Mouse (Mus musculus) heart, embryonic 12.5 days (tissue): Measurements from ENCODE around the gene Sult1d1. TPM values are rescaled to one million over a fixed set of nuclear protein-coding genes. Genes with fewer than 3 reads are reported as not detected.
"Not testable (repeated sequence)": the region's sequence is repeated elsewhere in the genome, so short reads cannot be mapped to it uniquely, and the experiment has no call there.

ENCODE experiments used
- ATAC-seq: fragments of 200-750 bp; cut with Nextera tagmentation; 2 replicates; pipeline ENCODE4 v1.8.0; 2017; ENCODE audit warnings: moderate TSS enrichment, moderate library complexity; ENCODE audit not compliant: insufficient number of reproducible peaks, low FRiP score
- H3K27ac ChIP-seq: fragments of 300-500 bp; sonication (generic); 2 replicates; pipeline ENCODE4 v1.5.1; 2016; ENCODE audit warnings: mild to moderate bottlenecking, moderate library complexity; ENCODE audit not compliant: poor library complexity, severe bottlenecking
- H3K27me3 ChIP-seq: fragments of 300-500 bp; sonication (generic); replicated peaks from 2 replicates; pipeline ENCODE4 v1.6.1; 2016; ENCODE audit warnings: mild to moderate bottlenecking, moderate library complexity
- H3K36me3 ChIP-seq: fragments of 300-500 bp; sonication (generic); 2 replicates; pipeline ENCODE4 v1.6.1; 2016; ENCODE audit warnings: mild to moderate bottlenecking, moderate library complexity
- H3K4me1 ChIP-seq: fragments of 300-500 bp; sonication (generic); replicated peaks from 2 replicates; pipeline ENCODE4 v1.6.1; 2016; ENCODE audit warnings: mild to moderate bottlenecking
- H3K4me2 ChIP-seq: fragments of 300-500 bp; sonication (generic); 2 replicates; pipeline ENCODE4 v1.6.1; 2016; ENCODE audit warnings: mild to moderate bottlenecking, moderate library complexity
- H3K4me3 ChIP-seq: fragments of 300-500 bp; sonication (generic); 2 replicates; pipeline ENCODE4 v1.5.1; 2016; ENCODE audit warnings: mild to moderate bottlenecking
- H3K9ac ChIP-seq: fragments of 300-500 bp; sonication (generic); 2 replicates; pipeline ENCODE4 v1.6.1; 2016; ENCODE audit warnings: mild to moderate bottlenecking, moderate library complexity
- H3K9me3 ChIP-seq: fragments of 300-500 bp; sonication (generic); replicated peaks from 2 replicates; pipeline ENCODE4 v1.6.1; 2016; ENCODE audit warnings: mild to moderate bottlenecking, moderate library complexity
- WGBS: fragments of 180-500 bp; shearing (Covaris S2); methylation state at CpG from one replicate; pipeline ENCODE4 v1.1.7; 2016; 5-methylcytosine and 5-hydroxymethylcytosine counted together
- microRNA-seq: library from miRNA; unstranded; fragments of <30 nt; microRNA quantifications from one replicate; pipeline ENCODE4, GENCODE M21; 2017
- polyA plus RNA-seq: library from polyadenylated mRNA; unstranded; fragments of >200 nt; fragmentation: Nextera tagmentation; extraction: Ambion mirVana; gene quantifications from 2 replicates; pipeline ENCODE4 v1.2.1, GENCODE M21; 2016

Gene Sult1d1
- polyA plus RNA-seq, 1 experiment from 2014 or later, result not detected

GRCm38 (mm10) chr5:87562966-87563365 is 5.9 kb downstream of the Sult1d1 start:
- ATAC-seq, result no peak
- Histone ChIP-seq H3K9me3 (no peaks in the 10 kb centered on the region), H3K4me2 (no peak overlapping the region)

GRCm38 (mm10) chr5:87562526-87562925 is 6.3 kb downstream of the Sult1d1 start:
- no peak overlapping the region for H3K27ac ChIP-seq
- WGBS, result 58% methylated on average over 4 of the region's 4 CpGs
- ATAC-seq, result no peak
- H3K4me1 ChIP-seq, result no peaks in the 10 kb centered on the region
- H3K4me3 ChIP-seq, result no peak overlapping the region
- no peaks in the 10 kb centered on the region for H3K36me3 ChIP-seq
- no peaks in the 10 kb centered on the region for H3K9me3 ChIP-seq
- no peaks in the 10 kb centered on the region for H3K27me3 ChIP-seq
- no peak overlapping the region for H3K9ac ChIP-seq
- H3K4me2 ChIP-seq, result no peak overlapping the region

More at GRCm38 (mm10) chr5:87562966-87563365, 5.9 kb downstream of the Sult1d1 start:
- Histone ChIP-seq H3K4me3 (no peak overlapping the region), H3K9ac (no peak overlapping the region), H3K27me3 (no peaks in the 10 kb centered on the region), H3K4me1 (no peaks in the 10 kb centered on the region), H3K27ac (no peak overlapping the region), H3K36me3 (no peaks in the 10 kb centered on the region)

GRCm38 (mm10) chr5:87560145-87560544 is 8.7 kb downstream of the Sult1d1 start:
- no peak overlapping the region for H3K27ac ChIP-seq
- ATAC-seq, result no peak
- H3K9me3 ChIP-seq, result no peaks in the 10 kb centered on the region
- H3K4me2 ChIP-seq, result no peak overlapping the region
- H3K9ac ChIP-seq, result no peak overlapping the region
- no peaks in the 10 kb centered on the region for H3K4me1 ChIP-seq
- H3K27me3 ChIP-seq, result no peaks in the 10 kb centered on the region
- H3K36me3 ChIP-seq, result no peaks in the 10 kb centered on the region
- WGBS, result 65% methylated on average over 5 of the region's 5 CpGs
- H3K4me3 ChIP-seq, result no peak overlapping the region

DNA sequence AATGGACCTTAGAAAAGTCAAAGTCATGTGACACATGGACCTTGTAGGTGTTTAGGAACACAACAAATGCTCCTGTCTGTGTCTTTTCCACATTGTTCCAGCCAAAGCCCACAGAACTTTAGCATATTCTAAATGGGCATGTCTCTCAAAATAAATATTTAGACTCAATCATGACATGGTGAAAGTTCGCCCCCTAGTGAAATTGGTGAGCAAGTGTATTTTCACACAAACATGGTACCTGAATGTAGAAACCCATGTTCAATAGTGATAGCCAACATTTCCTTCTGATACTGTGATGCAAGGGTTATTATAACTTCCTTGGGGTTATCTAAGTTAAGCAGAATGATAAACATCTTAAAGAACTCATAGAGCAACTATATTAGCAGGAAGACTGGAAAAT is 17.9 kb downstream of the Sult1d1 start:
- no peak overlapping the region for H3K4me2 ChIP-seq
- no peaks in the 10 kb centered on the region for H3K4me1 ChIP-seq
- no peak for ATAC-seq
- no peaks in the 10 kb centered on the region for H3K9me3 ChIP-seq
- no peaks in the 10 kb centered on the region for H3K27me3 ChIP-seq
- H3K27ac ChIP-seq, result no peak overlapping the region
- no peaks in the 10 kb centered on the region for H3K36me3 ChIP-seq
- no peak overlapping the region for H3K9ac ChIP-seq
- H3K4me3 ChIP-seq, result no peak overlapping the region
- 31% methylated on average over 1 of the region's 1 CpGs for WGBS

GRCm38 (mm10) chr5:87538111-87538510 is 30.7 kb downstream of the Sult1d1 start, which contains the start of gene Sult1b1:
Gene Sult1b1 (minus strand): TSS chr5:87538195.
- no peak for ATAC-seq
- no peak within 1 kb of the TSS for H3K9ac ChIP-seq
- WGBS, result 86% methylated on average over 2 of the region's 2 CpGs
- H3K36me3 ChIP-seq, result no peaks in the 10 kb centered on the region
- H3K27me3 ChIP-seq, result no peaks in the 10 kb centered on the region
- no peak within 1 kb of the TSS for H3K4me3 ChIP-seq
- H3K4me1 ChIP-seq, result no peaks in the 10 kb centered on the region
- H3K9me3 ChIP-seq, result no peaks in the 10 kb centered on the region
- H3K27ac ChIP-seq, result no peak within 1 kb of the TSS
- H3K4me2 ChIP-seq, result no peak within 1 kb of the TSS

DNA sequence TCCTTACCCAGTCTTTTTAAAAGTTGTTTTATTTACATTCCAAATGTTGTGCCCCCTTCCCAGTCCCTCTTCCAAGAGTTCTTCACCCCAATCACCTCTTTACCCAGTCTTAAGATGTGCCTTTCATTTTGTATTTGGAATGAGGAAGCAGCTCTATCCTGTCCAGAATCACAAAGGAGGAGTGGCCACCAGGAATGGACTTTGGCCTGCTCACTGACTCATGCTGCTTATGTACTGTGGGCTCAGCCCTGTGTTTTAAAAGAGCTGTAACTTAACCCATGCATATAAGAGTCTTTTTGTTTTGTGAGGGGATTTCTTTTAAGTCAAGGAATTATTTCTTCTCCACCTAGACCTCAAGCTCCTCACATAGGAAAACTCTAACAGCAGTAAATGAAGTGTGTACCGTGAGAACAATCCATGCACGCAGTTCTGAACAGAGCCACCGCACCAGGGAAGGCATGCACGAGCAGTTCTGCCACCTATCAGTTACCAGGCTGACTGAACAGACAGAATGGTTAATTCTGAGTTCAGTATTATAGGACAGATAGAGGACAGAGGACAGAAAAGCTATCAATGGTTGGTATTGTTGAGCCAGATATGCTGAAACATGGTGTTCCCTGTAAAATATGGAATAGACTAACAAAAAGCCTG is 32.7 kb downstream of the Sult1d1 start:
- no peak overlapping the region for H3K9ac ChIP-seq
- no peaks in the 10 kb centered on the region for H3K9me3 ChIP-seq
- H3K36me3 ChIP-seq, result no peaks in the 10 kb centered on the region
- H3K4me3 ChIP-seq, result no peak overlapping the region
- H3K4me2 ChIP-seq, result no peak overlapping the region
- 74% methylated on average over 4 of the region's 4 CpGs for WGBS
- ATAC-seq, result no peak
- no peaks in the 10 kb centered on the region for H3K4me1 ChIP-seq
- H3K27ac ChIP-seq, result no peak overlapping the region
- H3K27me3 ChIP-seq, result no peaks in the 10 kb centered on the region

DNA sequence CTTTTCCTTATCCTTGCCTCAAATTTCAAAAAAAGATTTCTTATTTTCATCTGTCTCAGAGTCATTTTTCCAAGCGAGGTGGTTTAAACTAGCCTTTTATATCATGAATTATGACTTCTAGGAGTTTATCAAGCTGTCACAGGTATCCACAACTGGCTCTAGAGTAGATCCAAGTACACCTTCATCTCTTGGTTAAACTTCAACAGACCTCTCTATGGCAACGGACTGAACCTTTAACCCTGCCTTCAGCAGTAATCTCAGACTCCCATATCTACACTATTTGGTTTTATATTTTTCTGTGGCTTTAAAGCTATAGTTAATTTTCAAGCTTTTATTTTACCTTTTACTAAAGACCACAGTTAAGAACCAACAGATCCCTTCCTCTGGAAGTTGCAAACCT is 36.5 kb downstream of the Sult1d1 start:
- no peak for ATAC-seq
- H3K4me1 ChIP-seq, result no peaks in the 10 kb centered on the region
- no peaks in the 10 kb centered on the region for H3K9me3 ChIP-seq
- H3K27me3 ChIP-seq, result no peaks in the 10 kb centered on the region
- no peak overlapping the region for H3K4me3 ChIP-seq
- no peak overlapping the region for H3K9ac ChIP-seq
- no peak overlapping the region for H3K4me2 ChIP-seq
- H3K27ac ChIP-seq, result no peak overlapping the region
- H3K36me3 ChIP-seq, result no peaks in the 10 kb centered on the region
- WGBS, result 68% methylated on average over 2 of the region's 2 CpGs

DNA sequence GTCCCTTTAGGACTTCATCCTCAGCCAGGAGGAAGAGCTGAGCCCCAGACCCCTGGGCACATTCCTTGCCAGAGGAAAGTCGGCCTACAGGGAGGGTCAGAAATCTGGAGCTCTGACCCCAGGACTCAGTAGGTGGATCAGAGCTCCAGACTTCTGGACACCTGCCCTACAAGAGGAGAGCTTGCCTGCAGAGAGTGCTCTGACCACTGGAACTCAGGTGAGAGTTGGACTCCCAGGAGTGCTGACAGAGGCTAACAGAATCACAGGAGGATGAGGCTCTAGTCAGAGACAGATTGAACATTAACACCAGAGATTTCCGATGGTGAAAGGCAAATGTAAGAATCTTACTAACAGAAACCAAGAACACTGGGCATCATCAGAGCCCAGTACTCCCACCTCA is 45.3 kb downstream of the Sult1d1 start:
- not testable (repeated sequence) for H3K4me1 ChIP-seq, H3K9ac ChIP-seq, H3K27ac ChIP-seq, ATAC-seq, H3K36me3 ChIP-seq, H3K4me3 ChIP-seq, H3K4me2 ChIP-seq, H3K9me3 ChIP-seq, H3K27me3 ChIP-seq
- WGBS, result 91% methylated on average over 2 of the region's 2 CpGs

DNA sequence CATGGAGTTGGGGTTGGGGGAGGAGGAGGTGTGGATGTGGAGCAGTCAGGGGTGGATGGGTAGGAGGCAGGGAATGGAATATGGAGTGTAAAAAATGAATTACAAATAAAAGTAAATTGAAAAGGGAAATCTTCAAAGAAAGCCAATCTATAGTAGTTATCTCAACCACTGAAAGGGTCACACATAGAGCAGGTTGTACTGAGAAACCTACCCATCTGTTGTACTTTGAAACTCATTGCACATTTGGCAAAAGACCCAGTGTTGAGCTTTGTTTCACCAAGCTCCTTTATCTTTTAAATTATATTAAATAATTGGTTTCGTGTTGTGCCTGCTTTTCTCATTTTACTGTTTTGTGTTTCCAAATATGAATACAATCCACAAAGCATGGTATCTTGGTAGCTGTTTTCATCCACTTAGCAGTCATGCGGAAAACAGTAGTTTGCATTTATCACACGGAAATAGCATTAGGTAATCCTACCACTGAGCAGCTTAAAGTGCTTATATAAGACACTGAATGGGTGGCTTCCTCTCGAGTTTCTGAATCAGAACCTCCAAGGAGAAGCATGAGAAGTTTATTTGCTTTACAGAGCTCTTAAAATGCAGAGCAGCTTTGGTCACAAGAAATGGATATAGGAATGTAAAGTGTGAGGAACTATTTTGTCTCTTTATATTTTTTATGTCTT is 62.9 kb downstream of the Sult1d1 start:
- H3K9ac ChIP-seq, result no peak overlapping the region
- no peaks in the 10 kb centered on the region for H3K4me1 ChIP-seq
- H3K27me3 ChIP-seq, result no peaks in the 10 kb centered on the region
- no peak overlapping the region for H3K27ac ChIP-seq
- H3K36me3 ChIP-seq, result no peaks in the 10 kb centered on the region
- ATAC-seq, result no peak
- no peaks in the 10 kb centered on the region for H3K9me3 ChIP-seq
- H3K4me2 ChIP-seq, result no peak overlapping the region
- 54% methylated on average over 4 of the region's 4 CpGs for WGBS
- no peak overlapping the region for H3K4me3 ChIP-seq

Small RNAs within 50 kb of the gene (microRNA-seq; reads per million reads assigned to microRNA genes)
- gene Mir3969, result not detected

Other genes with a start within 250 kb of the Sult1d1 start
- not detected in 2 replicates for gene Ugt2a3, start 231.8 kb downstream of the Sult1d1 start, polyA plus RNA-seq
- gene Ugt2b38, start 144.8 kb downstream of the Sult1d1 start, polyA plus RNA-seq, result not detected in 2 replicates
- gene Ugt2a2, start 86.8 kb downstream of the Sult1d1 start, polyA plus RNA-seq, result not detected in 2 replicates
- gene Gm43638, start 82.2 kb downstream of the Sult1d1 start, polyA plus RNA-seq, result not detected in 2 replicates
- not detected in 2 replicates for gene Ugt2a1, start 78.2 kb downstream of the Sult1d1 start, polyA plus RNA-seq
- gene Sult1b1, start 30.8 kb downstream of the Sult1d1 start, polyA plus RNA-seq, result not detected in 2 replicates
- not detected in 2 replicates for gene Sult1e1, start 22.6 kb upstream of the Sult1d1 start, polyA plus RNA-seq
- gene Csn1s1, start 97.2 kb upstream of the Sult1d1 start, polyA plus RNA-seq, result not detected in 2 replicates
- not detected in 2 replicates for gene Csn2, start 130.6 kb upstream of the Sult1d1 start, polyA plus RNA-seq
- not detected in 2 replicates for gene Csn1s2a, start 205.5 kb upstream of the Sult1d1 start, polyA plus RNA-seq
- not detected in 2 replicates for gene Csn1s2b, start 239.1 kb upstream of the Sult1d1 start, polyA plus RNA-seq